Mouse (Mus musculus) heart, embryonic 14.5 days (tissue): ENCODE measurements around the gene Birc5. TPM values are rescaled to one million over a fixed set of nuclear protein-coding genes. Genes with fewer than 3 reads are reported as not detected.

Experiments used
- ATAC-seq: fragments of 200-750 bp; cut with Nextera tagmentation; 2 replicates; pipeline ENCODE4 v1.8.0; 2017; ENCODE audit warnings: low read depth, moderate TSS enrichment; ENCODE audit not compliant: insufficient number of reproducible peaks, insufficient read depth, low FRiP score
- H3K27ac ChIP-seq, 2 experiments: fragments of 200-500 bp in 1 of 2; fragments of 300-500 bp in 1 of 2; sonication (generic) in 1 of 2; replicated peaks in 1 of 2; 2 replicates each; pipeline ENCODE4 v1.5.1; 2012 to 2014; ENCODE audit warnings: low read depth in 2 of 2, low read length in 2 of 2, control low read depth in 1 of 2, mild to moderate bottlenecking in 1 of 2, mixed read lengths in 1 of 2; ENCODE audit not compliant: control insufficient read depth in 1 of 2, insufficient read depth in 1 of 2
- H3K27me3 ChIP-seq: fragments of 300-500 bp; sonication (generic); 2 replicates; pipeline ENCODE4 v1.6.1; 2014; ENCODE audit warnings: mild to moderate bottlenecking, low read length, control low read depth; ENCODE audit not compliant: control insufficient read depth, insufficient read depth
- H3K36me3 ChIP-seq: fragments of 300-500 bp; sonication (generic); 2 replicates; pipeline ENCODE4 v1.6.1; 2014; ENCODE audit warnings: mild to moderate bottlenecking, control low read depth, low read length, mixed read lengths; ENCODE audit not compliant: control insufficient read depth, insufficient read depth
- H3K4me1 ChIP-seq, 2 experiments: fragments of 200-500 bp in 1 of 2; fragments of 300-500 bp in 1 of 2; sonication (generic) in 1 of 2; 2 replicates each; pipeline ENCODE4 v1.6.1; 2012 to 2014; ENCODE audit warnings: low read length in 2 of 2, control low read depth in 1 of 2, mixed read lengths in 1 of 2; ENCODE audit not compliant: control insufficient read depth in 2 of 2, insufficient read depth in 2 of 2
- H3K4me2 ChIP-seq: fragments of 300-500 bp; sonication (generic); 2 replicates; pipeline ENCODE4 v1.6.1; 2014; ENCODE audit warnings: mild to moderate bottlenecking, low read length
- H3K4me3 ChIP-seq, 2 experiments: fragments of 200-500 bp in 1 of 2; fragments of 300-500 bp in 1 of 2; sonication (generic) in 1 of 2; 2 replicates each; pipeline ENCODE4 v1.5.1; 2012 to 2014; ENCODE audit warnings: low read length in 2 of 2, mild to moderate bottlenecking in 2 of 2, control low read depth in 1 of 2, low read depth in 1 of 2, moderate library complexity in 1 of 2; ENCODE audit not compliant: control insufficient read depth in 1 of 2, insufficient read depth in 1 of 2
- H3K9ac ChIP-seq: fragments of 300-500 bp; sonication (generic); 2 replicates; pipeline ENCODE4 v1.6.1; 2014; ENCODE audit warnings: mild to moderate bottlenecking, low read length
- H3K9me3 ChIP-seq: fragments of 300-500 bp; sonication (generic); 2 replicates; pipeline ENCODE4 v1.6.1; 2016; ENCODE audit warnings: low read length, control low read depth; ENCODE audit not compliant: control insufficient read depth
- WGBS: fragments of 180-500 bp; shearing (Covaris S2); extraction: QIAGEN DNeasy Blood & Tissue Kit; methylation state at CpG from one replicate; pipeline ENCODE4 v1.1.7; 2014; 5-methylcytosine and 5-hydroxymethylcytosine counted together
- polyA plus RNA-seq: library from polyadenylated mRNA; unstranded; fragments of >200 nt; fragmentation: Nextera tagmentation; extraction: Ambion mirVana; gene quantifications from 2 replicates; pipeline ENCODE4 v1.2.1, GENCODE M21; 2014

The Birc5 gene
- 227 and 240 TPM in 2 replicates for polyA plus RNA-seq

GRCm38 (mm10) chr11:117848985-117849671, at the start of gene Birc5:
Gene Birc5, plus strand, starts transcription at chr11:117849251.
- Histone ChIP-seq H3K4me2 (peak within 1 kb of the TSS; percentile 92), H3K36me3 (peaks cover 31% of the 10 kb centered on the region), H3K9me3 (no peaks in the 10 kb centered on the region), H3K9ac (peak within 1 kb of the TSS; percentile 95), H3K27me3 (no peaks in the 10 kb centered on the region), H3K27ac (peak within 1 kb of the TSS; percentile 97 to 100), H3K4me1 (peaks cover 11 to 28% of the 10 kb centered on the region in 2 experiments; a peak in 3 of 4 replicates), H3K4me3 (peak within 1 kb of the TSS; percentile 83 to 95)
- ATAC-seq = peak; percentile 92
- WGBS = under 1% methylated on average over 49 of the region's 51 CpGs

- ATAC-seq = no peak
- Histone ChIP-seq H3K4me2 (no peak overlapping the region), H3K36me3 (no peaks in the 10 kb centered on the region), H3K4me1 (peaks cover 7 to 11% of the 10 kb centered on the region in 2 experiments; a peak in 3 of 4 replicates), H3K4me3 (no peak overlapping the region), H3K27ac (no peak overlapping the region), H3K9ac (no peak overlapping the region), H3K27me3 (no peaks in the 10 kb centered on the region), H3K9me3 (no peaks in the 10 kb centered on the region)
- WGBS = 87% methylated on average over 7 of the region's 7 CpGs
These were observed 49.0 kb upstream of the Birc5 start for GRCm38 (mm10) chr11:117800038-117800437.

DNA sequence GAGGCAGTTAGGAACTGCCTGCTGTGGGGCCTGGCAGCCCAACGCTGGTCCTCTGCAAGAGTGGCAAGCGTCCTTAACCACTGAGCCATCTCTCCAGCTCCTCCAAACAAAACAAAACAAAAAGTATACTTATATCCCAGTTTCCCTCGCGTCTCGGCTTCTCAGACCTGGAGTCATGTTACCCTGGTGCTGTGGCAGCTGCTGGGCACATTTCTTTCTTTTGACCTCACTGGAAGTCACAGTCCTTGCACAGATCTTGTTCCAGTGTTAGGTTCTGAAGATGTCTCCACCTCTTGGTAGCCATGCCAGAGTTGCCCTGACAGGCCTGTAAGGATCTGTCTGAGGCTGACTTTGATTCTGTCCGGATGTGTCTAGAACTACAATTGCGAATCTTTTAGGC, 47.4 kb upstream of the Birc5 start:
- ATAC-seq = no peak
- 80% methylated on average over 7 of the region's 7 CpGs for WGBS
- H3K27me3 ChIP-seq = no peaks in the 10 kb centered on the region
- no peak overlapping the region for H3K4me2 ChIP-seq
- H3K9me3 ChIP-seq = no peaks in the 10 kb centered on the region
- H3K9ac ChIP-seq = no peak overlapping the region
- H3K4me1 ChIP-seq = peaks cover 7 to 11% of the 10 kb centered on the region in 2 experiments; a peak in 3 of 4 replicates
- H3K27ac ChIP-seq = no peak overlapping the region
- H3K4me3 ChIP-seq = no peak overlapping the region
- no peaks in the 10 kb centered on the region for H3K36me3 ChIP-seq

DNA sequence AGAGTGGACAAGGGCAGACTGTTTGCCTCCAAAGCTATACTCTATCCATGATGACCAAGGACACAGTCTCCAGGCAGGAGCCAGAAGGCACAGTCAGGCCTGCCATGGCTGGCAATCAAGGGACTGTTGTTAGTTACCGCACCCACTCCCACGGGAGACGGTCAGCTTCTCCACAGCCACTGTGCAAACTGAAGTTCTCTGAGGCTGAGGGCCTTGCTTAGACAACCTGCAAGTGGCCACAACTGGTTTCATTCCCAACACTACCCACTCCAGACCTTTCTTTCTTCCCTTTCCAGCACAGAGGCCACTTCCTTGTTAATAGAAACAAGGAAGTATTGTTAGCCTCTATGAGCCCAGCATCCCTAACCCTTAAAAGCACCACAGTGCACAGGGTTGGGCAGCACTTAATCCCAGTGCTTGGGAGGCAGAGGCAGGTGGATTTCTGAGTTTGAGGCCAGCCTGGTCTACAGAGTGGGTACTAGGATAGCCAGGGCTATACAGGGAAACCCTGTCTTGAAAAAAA, 45.8 kb upstream of the Birc5 start:
- Histone ChIP-seq H3K36me3 (no peaks in the 10 kb centered on the region), H3K27me3 (no peaks in the 10 kb centered on the region), H3K9me3 (no peaks in the 10 kb centered on the region), H3K9ac (no peak overlapping the region), H3K4me1 (peaks cover 4 to 6% of the 10 kb centered on the region in 2 experiments; a peak in 3 of 4 replicates), H3K4me3 (no peak overlapping the region), H3K4me2 (no peak overlapping the region), H3K27ac (no peak overlapping the region)
- 90% methylated on average over 3 of the region's 3 CpGs for WGBS
- ATAC-seq = no peak

- H3K4me1 ChIP-seq = peaks cover 6 to 16% of the 10 kb centered on the region in 2 experiments
These were observed 42.3 kb upstream of the Birc5 start for GRCm38 (mm10) chr11:117806781-117807180.

GRCm38 (mm10) chr11:117809407-117810311, 39.4 kb upstream of the Birc5 start, which contains the start of the genes Gm20708 and Syngr2:
Gene Gm20708, plus strand, starts transcription at chr11:117809668.
Gene Syngr2, plus strand, starts transcription at chr11:117809668.
- under 1% methylated on average over 75 of the region's 75 CpGs for WGBS
- Histone ChIP-seq H3K4me2 (peak within 1 kb of the TSS; percentile 96), H3K4me1 (peaks cover 6 to 22% of the 10 kb centered on the region in 2 experiments), H3K36me3 (peaks cover 26% of the 10 kb centered on the region), H3K9me3 (no peaks in the 10 kb centered on the region), H3K27ac (peak within 1 kb of the TSS; percentile 63 to 65), H3K9ac (peak within 1 kb of the TSS; percentile 93), H3K27me3 (no peaks in the 10 kb centered on the region), H3K4me3 (peak within 1 kb of the TSS; percentile 83 to 93)
- ATAC-seq = peak; percentile 59

More at GRCm38 (mm10) chr11:117806781-117807180, 42.3 kb upstream of the Birc5 start:
- ATAC-seq = no peak
- Histone ChIP-seq H3K36me3 (no peaks in the 10 kb centered on the region), H3K9me3 (no peaks in the 10 kb centered on the region), H3K9ac (no peak overlapping the region), H3K4me3 (no peak overlapping the region), H3K27me3 (no peaks in the 10 kb centered on the region), H3K27ac (no peak overlapping the region), H3K4me2 (no peak overlapping the region)
- WGBS = 92% methylated on average over 6 of the region's 6 CpGs

DNA sequence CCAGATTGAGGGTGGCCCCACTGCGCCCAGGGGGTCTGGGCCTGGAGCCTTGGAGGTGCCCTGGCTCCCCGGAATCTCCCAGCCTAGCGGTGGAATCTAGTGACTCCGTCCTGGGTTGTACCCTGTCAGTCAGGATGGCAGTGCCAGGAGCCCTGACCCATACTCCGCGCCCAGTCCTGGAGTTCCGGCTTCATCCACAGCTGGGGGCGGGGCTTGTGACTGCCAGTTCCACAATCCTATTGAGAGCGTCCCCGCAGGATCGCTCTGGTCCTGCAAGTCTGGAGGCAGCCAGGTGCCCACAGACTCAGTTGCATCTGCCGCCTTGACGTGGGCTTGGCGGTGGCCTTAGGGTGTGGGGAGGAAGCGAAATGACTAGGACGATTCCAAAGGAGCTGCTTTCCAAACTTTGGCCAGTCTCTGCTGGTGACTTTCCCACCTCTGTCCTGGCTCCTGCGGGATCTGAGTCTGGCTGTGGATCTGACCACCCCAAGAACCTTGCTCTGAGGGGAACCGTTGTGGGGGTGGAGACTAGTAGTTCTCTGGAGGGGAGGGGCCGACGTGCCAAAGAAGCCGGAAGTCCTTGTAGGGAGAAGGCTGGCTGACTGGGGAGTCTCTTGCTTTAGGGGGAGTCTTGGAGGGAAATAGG, 38.5 kb upstream of the Birc5 start:
- WGBS = under 1% methylated on average over 21 of the region's 21 CpGs
- peak overlapping the region; percentile 83 to 93 for H3K4me3 ChIP-seq
- peaks cover 9 to 27% of the 10 kb centered on the region in 2 experiments for H3K4me1 ChIP-seq
- H3K36me3 ChIP-seq = peaks cover 35% of the 10 kb centered on the region
- peak overlapping the region; percentile 96 for H3K4me2 ChIP-seq
- H3K27ac ChIP-seq = peak overlapping the region; percentile 63 to 65
- no peaks in the 10 kb centered on the region for H3K9me3 ChIP-seq
- no peaks in the 10 kb centered on the region for H3K27me3 ChIP-seq
- peak; percentile 68 for ATAC-seq
- peak overlapping the region; percentile 93 for H3K9ac ChIP-seq
